8 mouse cellular contexts compared by ENCODE assay signal in the genomic region with DNA sequence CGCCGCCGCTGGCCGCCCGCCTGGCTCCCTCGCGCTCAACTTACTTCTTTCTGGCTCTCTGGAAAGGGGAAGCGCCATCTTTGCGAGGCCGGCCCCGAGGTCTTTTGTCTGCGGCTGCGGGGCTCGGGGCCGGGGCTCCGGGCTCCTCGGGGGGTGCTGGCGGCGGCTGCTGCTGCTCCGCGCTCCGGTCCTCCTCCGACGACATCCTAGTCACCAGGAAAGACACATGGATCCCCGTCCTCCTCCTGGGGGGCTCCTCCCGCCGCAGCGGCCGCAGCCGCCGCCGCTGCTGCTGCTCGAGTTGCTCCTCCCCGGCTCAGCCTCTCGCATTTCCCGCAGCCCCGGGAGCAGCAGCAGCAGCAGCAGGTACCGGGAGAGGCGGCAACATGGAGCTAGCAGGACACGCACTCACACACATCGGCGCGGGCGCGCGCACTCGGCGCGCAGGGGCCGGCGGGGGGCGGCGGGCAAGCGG. TPM values are rescaled to one million over a fixed set of nuclear protein-coding genes. Genes with fewer than 3 reads are reported as not detected.
DNase-seq lines count a peak whose midpoint lies in the region; ATAC-seq and TF ChIP-seq lines count a peak whose summit lies in the region.

Kmt2c (minus strand) TSS at position 438 of the 475 bp plus-strand sequence.

- peak; percentile 66 for DNase-seq in ovary, adult 18-20 months (ENCODE audit: low spot score)
- no peak for DNase-seq in ovary, postnatal 36 days (ENCODE audit: low spot score)
- peak; percentile 86 for DNase-seq in cerebellum, adult 9-11 months
- DNase-seq in frontal cortex, postnatal 36 days (ENCODE audit: low spot score in 2 of 2), result peak; percentile 68 to 69
- DNase-seq in left cerebral cortex, postnatal 14 days (ENCODE audit: low spot score in 2 of 2), result peak; percentile 59 to 78
- peak; percentile 83 for DNase-seq in midbrain, embryonic 10.5 days (ENCODE audit: low spot score)
- DNase-seq in spleen, adult 2 months (ENCODE audit: low read depth in 1 of 2, low spot score in 2 of 2), result peak; percentile 38 to 65

- WGBS in hindbrain, embryonic 13.5 days, result under 1% methylated on average over 46 of the region's 54 CpGs
- WGBS in midbrain, embryonic 10.5 days, result 4% methylated on average over 54 of the region's 54 CpGs
- WGBS in spleen, adult 2 months, result under 1% methylated on average over 47 of the region's 54 CpGs

- no peak for TF ChIP-seq CTCF in spleen, adult 2 months (IDR thresholded peaks at IDR 0.05; ENCODE audit: extremely low read depth, insufficient read depth, insufficient read length, insufficient replicate concordance)

- peaks cover 19% of the 10 kb centered on the region for H3K4me1 ChIP-seq in hindbrain, embryonic 13.5 days (replicated peaks)
- peaks cover 18% of the 10 kb centered on the region for H3K4me1 ChIP-seq in midbrain, embryonic 10.5 days
- peaks cover 6% of the 10 kb centered on the region for H3K4me1 ChIP-seq in spleen, adult 2 months (ENCODE audit: control insufficient read depth, insufficient read depth, insufficient read length)

- peak; percentile 64 for TF ChIP-seq POLR2A in spleen, adult 2 months (IDR thresholded peaks at IDR 0.05; ENCODE audit: low read depth, low read length)

- H3K36me3 ChIP-seq in hindbrain, embryonic 13.5 days, result no peaks in the 10 kb centered on the region
- H3K36me3 ChIP-seq in midbrain, embryonic 10.5 days, result peaks cover under 1% of the 10 kb centered on the region; the same call in 1 of the 2 replicates
- no peaks in the 10 kb centered on the region for H3K36me3 ChIP-seq in spleen, adult 2 months (ENCODE audit: control insufficient read depth, insufficient read depth, low read length)

- no peaks in the 10 kb centered on the region for H3K27me3 ChIP-seq in hindbrain, embryonic 13.5 days
- H3K27me3 ChIP-seq in midbrain, embryonic 10.5 days (ENCODE audit: low read depth, poor library complexity, severe bottlenecking), result peaks cover 12% of the 10 kb centered on the region
- no peaks in the 10 kb centered on the region for H3K27me3 ChIP-seq in spleen, adult 2 months (ENCODE audit: control insufficient read depth, insufficient read depth, low read length)

- peak within 1 kb of the TSS; percentile 81 for H3K4me2 ChIP-seq in hindbrain, embryonic 13.5 days

- no peaks in the 10 kb centered on the region for H3K9me3 ChIP-seq in hindbrain, embryonic 13.5 days
- no peaks in the 10 kb centered on the region for H3K9me3 ChIP-seq in midbrain, embryonic 10.5 days (replicated peaks)

- H3K27ac ChIP-seq in hindbrain, embryonic 13.5 days, result peak within 1 kb of the TSS; percentile 100
- peak within 1 kb of the TSS; percentile 98 for H3K27ac ChIP-seq in midbrain, embryonic 10.5 days (replicated peaks)
- peak within 1 kb of the TSS; percentile 98 for H3K27ac ChIP-seq in spleen, adult 2 months (ENCODE audit: insufficient read depth, low read length)

- ATAC-seq in hindbrain, embryonic 13.5 days (ENCODE audit: low FRiP score), result peak; percentile 18

- H3K9ac ChIP-seq in hindbrain, embryonic 13.5 days, result peak within 1 kb of the TSS; percentile 96

- intact Hi-C loops in left cerebral cortex, postnatal 14 days (cut with DNase I), result loop anchor here (5.0 kb wide), 2 partner anchors 61 to 76 kb away; no protein-coding TSS in a partner anchor

- peak within 1 kb of the TSS; percentile 97 for H3K4me3 ChIP-seq in hindbrain, embryonic 13.5 days
- H3K4me3 ChIP-seq in midbrain, embryonic 10.5 days, result peak within 1 kb of the TSS; percentile 79
- H3K4me3 ChIP-seq in spleen, adult 2 months (ENCODE audit: extremely low read depth, insufficient read depth, insufficient read length), result peak within 1 kb of the TSS; percentile 100

RNA-seq across cellular contexts. Expression of gene Kmt2c, which starts in this region (rescaled TPM):
- 20.1 and 20.3 TPM in 2 replicates for polyA plus RNA-seq in hindbrain, embryonic 13.5 days (2015; fragmentation: Nextera tagmentation; extraction: Ambion mirVana)
- total RNA-seq in left cerebral cortex, postnatal 14 days (2021), result 10 to 100 TPM; 63.9 to 69.4 TPM
- polyA plus RNA-seq in midbrain, embryonic 10.5 days (2016; fragmentation: Nextera tagmentation; extraction: Ambion mirVana), result 10.5 and 13.2 TPM in 2 replicates
- 18.9 and 19.2 TPM in 2 replicates for polyA plus RNA-seq in spleen, adult 2 months (2012; rRNA removed)
